Mouse (Mus musculus): ENCODE results near the gene Atrnl1. TPM values are rescaled to one million over a fixed set of nuclear protein-coding genes. Genes with fewer than 3 reads are reported as not detected.

Gene Atrnl1
- polyA plus RNA-seq, 1 experiment from 2014 or later, result 8.9 TPM

DNA sequence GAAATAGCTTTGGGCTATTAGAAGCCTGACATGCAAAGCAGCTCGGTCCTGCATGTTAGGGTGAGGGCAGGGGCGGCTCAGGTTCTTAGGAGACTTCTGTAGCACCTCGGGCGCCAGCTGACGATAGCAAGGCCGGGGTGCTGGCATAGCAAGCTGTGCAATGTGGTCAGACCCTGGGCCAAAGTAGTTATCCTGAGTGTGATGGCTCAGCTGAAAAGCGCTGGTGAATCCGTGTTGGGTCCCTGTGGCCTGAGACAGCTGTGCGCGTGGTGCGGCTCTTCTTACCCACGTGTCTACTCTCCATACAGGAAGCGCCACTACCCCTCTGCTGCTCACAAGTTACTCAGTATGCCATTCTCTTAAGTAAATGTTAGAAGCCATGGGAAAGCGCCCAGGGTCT is 331.4 kb downstream of the Atrnl1 start:
- no peak overlapping the region for H3K4me2 ChIP-seq (replicated peaks; ENCODE audit: low read depth, low read length)
- no peaks in the 10 kb centered on the region for H3K27me3 ChIP-seq (ENCODE audit: insufficient read depth, low read length)
- no peak for ATAC-seq (ENCODE audit: low FRiP score, low TSS enrichment)
- H3K4me1 ChIP-seq (ENCODE audit: insufficient read depth, low read length), result no peaks in the 10 kb centered on the region
- H3K36me3 ChIP-seq (ENCODE audit: insufficient read depth, low read length), result 0 out of 2 replicates have a peak, but pooled peaks cover 4% of the 10 kb centered on the region
- H3K27ac ChIP-seq (ENCODE audit: low read length), result no peak overlapping the region
- 92% methylated on average over 14 of the region's 14 CpGs for WGBS
- H3K4me3 ChIP-seq (ENCODE audit: low read length), result no peak overlapping the region
- peaks cover under 1% of the 10 kb centered on the region; the same call in 1 of the 2 replicates for H3K9me3 ChIP-seq (ENCODE audit: low read length)
- no peak overlapping the region for H3K9ac ChIP-seq (replicated peaks; ENCODE audit: low read length)

DNA sequence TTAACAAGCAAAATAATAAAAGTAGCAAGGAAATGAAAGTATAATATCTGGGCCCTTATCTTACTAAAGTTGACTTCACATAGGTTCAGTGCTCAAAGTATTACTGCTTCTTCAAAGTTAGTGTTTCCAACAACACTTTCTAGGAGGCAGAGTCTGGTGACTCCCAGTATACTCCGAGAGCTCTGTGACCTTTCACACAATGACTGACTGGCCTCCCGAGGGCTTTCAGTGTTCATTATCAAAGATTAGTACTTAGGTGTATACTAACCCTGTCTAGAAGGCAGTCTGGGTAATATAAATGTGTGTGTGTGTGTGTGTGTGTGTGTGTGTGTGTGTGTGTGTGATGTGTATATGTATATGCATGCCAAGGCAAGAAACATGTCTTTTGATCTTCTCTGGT is 332.5 kb downstream of the Atrnl1 start:
- Histone ChIP-seq H3K9me3 (ENCODE audit: low read length) (peaks cover 3% of the 10 kb centered on the region; the same call in 1 of the 2 replicates), H3K36me3 (ENCODE audit: insufficient read depth, low read length) (0 out of 2 replicates have a peak, but pooled peaks cover 6% of the 10 kb centered on the region), H3K4me3 (ENCODE audit: low read length) (no peak overlapping the region), H3K27ac (ENCODE audit: low read length) (no peak overlapping the region), H3K9ac (replicated peaks; ENCODE audit: low read length) (no peak overlapping the region), H3K4me2 (replicated peaks; ENCODE audit: low read depth, low read length) (no peak overlapping the region), H3K27me3 (ENCODE audit: insufficient read depth, low read length) (no peaks in the 10 kb centered on the region), H3K4me1 (ENCODE audit: insufficient read depth, low read length) (no peaks in the 10 kb centered on the region)
- ATAC-seq (ENCODE audit: low FRiP score, low TSS enrichment), result no peak
- WGBS, result 58% methylated on average over 2 of the region's 2 CpGs

- no peak for ATAC-seq (ENCODE audit: low FRiP score, low TSS enrichment)
- Histone ChIP-seq H3K9me3 (ENCODE audit: low read length) (peaks cover 3% of the 10 kb centered on the region; the same call in 1 of the 2 replicates), H3K4me2 (replicated peaks; ENCODE audit: low read depth, low read length) (no peak overlapping the region), H3K36me3 (ENCODE audit: insufficient read depth, low read length) (0 out of 2 replicates have a peak, but pooled peaks cover 4% of the 10 kb centered on the region), H3K27ac (ENCODE audit: low read length) (no peak overlapping the region), H3K4me3 (ENCODE audit: low read length) (no peak overlapping the region), H3K4me1 (ENCODE audit: insufficient read depth, low read length) (no peaks in the 10 kb centered on the region), H3K27me3 (ENCODE audit: insufficient read depth, low read length) (no peaks in the 10 kb centered on the region), H3K9ac (replicated peaks; ENCODE audit: low read length) (no peak overlapping the region)
- WGBS, result 85% methylated on average over 6 of the region's 6 CpGs
These were observed 333.8 kb downstream of the Atrnl1 start for GRCm38 (mm10) chr19:57944680-57945079.

DNA sequence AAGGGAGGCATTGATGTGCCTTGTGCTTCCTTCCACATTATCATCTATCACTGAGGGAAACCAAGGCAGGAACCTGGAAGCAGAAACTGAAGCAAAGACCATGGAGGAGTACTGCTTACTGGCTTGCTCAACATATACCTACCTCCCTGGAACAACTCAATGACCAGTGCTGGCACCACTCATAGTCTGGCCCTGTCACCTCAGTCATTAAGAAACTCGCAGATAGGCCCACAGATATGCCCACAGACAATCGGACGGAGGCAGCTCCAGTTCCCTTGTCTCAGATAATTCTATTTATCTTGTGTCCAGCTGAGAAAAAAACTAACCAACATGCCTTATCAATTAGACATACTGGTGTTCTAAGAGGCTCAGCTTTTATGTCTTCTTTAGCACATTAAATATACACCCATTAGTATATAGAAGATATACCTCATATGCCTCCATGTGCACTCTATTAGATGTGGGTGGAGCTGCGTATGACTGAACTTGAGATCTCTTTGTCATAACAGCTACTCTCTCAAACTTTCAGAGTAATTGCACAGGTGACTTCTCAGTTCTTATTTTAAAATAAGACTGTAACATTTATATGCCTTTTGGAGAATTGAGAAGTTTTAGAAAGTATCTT is 334.9 kb downstream of the Atrnl1 start:
- ATAC-seq (ENCODE audit: low FRiP score, low TSS enrichment), result no peak
- Histone ChIP-seq H3K36me3 (ENCODE audit: insufficient read depth, low read length) (0 out of 2 replicates have a peak, but pooled peaks cover 4% of the 10 kb centered on the region), H3K27ac (ENCODE audit: low read length) (no peak overlapping the region), H3K9ac (replicated peaks; ENCODE audit: low read length) (no peak overlapping the region), H3K27me3 (ENCODE audit: insufficient read depth, low read length) (no peaks in the 10 kb centered on the region), H3K4me1 (ENCODE audit: insufficient read depth, low read length) (no peaks in the 10 kb centered on the region), H3K9me3 (ENCODE audit: low read length) (peaks cover 3% of the 10 kb centered on the region; the same call in 1 of the 2 replicates), H3K4me2 (replicated peaks; ENCODE audit: low read depth, low read length) (no peak overlapping the region), H3K4me3 (ENCODE audit: low read length) (no peak overlapping the region)
- WGBS, result 95% methylated on average over 4 of the region's 4 CpGs

DNA sequence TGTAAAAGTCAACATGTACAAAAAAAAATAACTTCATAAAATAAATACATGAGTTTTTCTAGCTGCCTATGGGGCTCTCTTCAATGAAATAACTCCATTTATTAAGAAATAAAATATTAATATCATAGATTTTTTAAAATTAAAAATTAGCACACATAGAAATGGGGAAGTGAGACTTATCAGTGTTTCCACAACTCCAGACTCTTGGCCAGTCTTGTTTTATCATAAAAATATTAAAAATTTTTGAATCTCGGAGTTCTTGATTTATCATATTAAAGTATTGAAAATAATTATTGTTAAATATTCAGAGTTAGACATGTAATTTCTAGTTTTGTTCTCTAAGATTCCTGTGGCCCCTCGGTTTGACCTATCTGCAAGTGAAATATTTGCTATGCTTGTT is 337.7 kb downstream of the Atrnl1 start:
- Histone ChIP-seq H3K27ac (ENCODE audit: low read length) (no peak overlapping the region), H3K4me3 (ENCODE audit: low read length) (no peak overlapping the region), H3K27me3 (ENCODE audit: insufficient read depth, low read length) (no peaks in the 10 kb centered on the region), H3K36me3 (ENCODE audit: insufficient read depth, low read length) (0 out of 2 replicates have a peak, but pooled peaks cover 4% of the 10 kb centered on the region), H3K9ac (replicated peaks; ENCODE audit: low read length) (no peak overlapping the region), H3K4me1 (ENCODE audit: insufficient read depth, low read length) (no peaks in the 10 kb centered on the region), H3K4me2 (replicated peaks; ENCODE audit: low read depth, low read length) (no peak overlapping the region), H3K9me3 (ENCODE audit: low read length) (peaks cover 3% of the 10 kb centered on the region; the same call in 1 of the 2 replicates)
- WGBS, result 91% methylated on average over 2 of the region's 2 CpGs
- no peak for ATAC-seq (ENCODE audit: low FRiP score, low TSS enrichment)

GRCm38 (mm10) chr19:57949260-57949917 is 338.6 kb downstream of the Atrnl1 start:
- Histone ChIP-seq H3K27me3 (ENCODE audit: insufficient read depth, low read length) (no peaks in the 10 kb centered on the region), H3K4me3 (ENCODE audit: low read length) (no peak overlapping the region), H3K9me3 (ENCODE audit: low read length) (peaks cover 3% of the 10 kb centered on the region; the same call in 1 of the 2 replicates), H3K4me1 (ENCODE audit: insufficient read depth, low read length) (no peaks in the 10 kb centered on the region), H3K36me3 (ENCODE audit: insufficient read depth, low read length) (0 out of 2 replicates have a peak, but pooled peaks cover 4% of the 10 kb centered on the region), H3K4me2 (replicated peaks; ENCODE audit: low read depth, low read length) (no peak overlapping the region), H3K9ac (replicated peaks; ENCODE audit: low read length) (no peak overlapping the region), H3K27ac (ENCODE audit: low read length) (no peak overlapping the region)
- ATAC-seq (ENCODE audit: low FRiP score, low TSS enrichment), result no peak
- WGBS, result 69% methylated on average over 13 of the region's 13 CpGs

GRCm38 (mm10) chr19:57954131-57954530 is 343.3 kb downstream of the Atrnl1 start:
- Histone ChIP-seq H3K27ac (ENCODE audit: low read length) (no peak overlapping the region), H3K4me3 (ENCODE audit: low read length) (no peak overlapping the region), H3K9ac (replicated peaks; ENCODE audit: low read length) (no peak overlapping the region), H3K9me3 (ENCODE audit: low read length) (no peaks in the 10 kb centered on the region), H3K4me1 (ENCODE audit: insufficient read depth, low read length) (no peaks in the 10 kb centered on the region), H3K27me3 (ENCODE audit: insufficient read depth, low read length) (no peaks in the 10 kb centered on the region), H3K4me2 (replicated peaks; ENCODE audit: low read depth, low read length) (no peak overlapping the region), H3K36me3 (ENCODE audit: insufficient read depth, low read length) (no peaks in the 10 kb centered on the region)
- 95% methylated on average over 3 of the region's 3 CpGs for WGBS
- ATAC-seq (ENCODE audit: low FRiP score, low TSS enrichment), result no peak

GRCm38 (mm10) chr19:57956459-57956858 is 345.6 kb downstream of the Atrnl1 start:
- H3K9me3 ChIP-seq (ENCODE audit: low read length), result no peaks in the 10 kb centered on the region

GRCm38 (mm10) chr19:57957363-57957762 is 346.5 kb downstream of the Atrnl1 start:
- no peaks in the 10 kb centered on the region for H3K27me3 ChIP-seq (ENCODE audit: insufficient read depth, low read length)
- H3K4me3 ChIP-seq (ENCODE audit: low read length), result no peak overlapping the region
- no peak overlapping the region for H3K9ac ChIP-seq (replicated peaks; ENCODE audit: low read length)
- no peak for ATAC-seq (ENCODE audit: low FRiP score, low TSS enrichment)
- no peaks in the 10 kb centered on the region for H3K36me3 ChIP-seq (ENCODE audit: insufficient read depth, low read length)
- H3K4me2 ChIP-seq (replicated peaks; ENCODE audit: low read depth, low read length), result no peak overlapping the region
- no peaks in the 10 kb centered on the region for H3K4me1 ChIP-seq (ENCODE audit: insufficient read depth, low read length)
- H3K27ac ChIP-seq (ENCODE audit: low read length), result no peak overlapping the region
- no peaks in the 10 kb centered on the region for H3K9me3 ChIP-seq (ENCODE audit: low read length)
- 94% methylated on average over 3 of the region's 3 CpGs for whole genome bisulfite sequencing

More at GRCm38 (mm10) chr19:57956459-57956858, 345.6 kb downstream of the Atrnl1 start:
- Histone ChIP-seq H3K4me3 (ENCODE audit: low read length) (no peak overlapping the region), H3K4me1 (ENCODE audit: insufficient read depth, low read length) (no peaks in the 10 kb centered on the region), H3K27ac (ENCODE audit: low read length) (no peak overlapping the region), H3K4me2 (replicated peaks; ENCODE audit: low read depth, low read length) (no peak overlapping the region), H3K36me3 (ENCODE audit: insufficient read depth, low read length) (no peaks in the 10 kb centered on the region), H3K27me3 (ENCODE audit: insufficient read depth, low read length) (no peaks in the 10 kb centered on the region), H3K9ac (replicated peaks; ENCODE audit: low read length) (no peak overlapping the region)
- no peak for ATAC-seq (ENCODE audit: low FRiP score, low TSS enrichment)
- 82% methylated on average over 3 of the region's 3 CpGs for WGBS

- ATAC-seq (ENCODE audit: low FRiP score, low TSS enrichment), result no peak
- no peaks in the 10 kb centered on the region for H3K9me3 ChIP-seq (ENCODE audit: low read length)
- no peaks in the 10 kb centered on the region for H3K27me3 ChIP-seq (ENCODE audit: insufficient read depth, low read length)
- no peak overlapping the region for H3K9ac ChIP-seq (replicated peaks; ENCODE audit: low read length)
- no peaks in the 10 kb centered on the region for H3K4me1 ChIP-seq (ENCODE audit: insufficient read depth, low read length)
- H3K4me2 ChIP-seq (replicated peaks; ENCODE audit: low read depth, low read length), result no peak overlapping the region
- no peak overlapping the region for H3K4me3 ChIP-seq (ENCODE audit: low read length)
- H3K27ac ChIP-seq (ENCODE audit: low read length), result no peak overlapping the region
- no peaks in the 10 kb centered on the region for H3K36me3 ChIP-seq (ENCODE audit: insufficient read depth, low read length)
These were observed 347.3 kb downstream of the Atrnl1 start for GRCm38 (mm10) chr19:57958154-57958553.

Measured in kidney, embryonic 16.5 days (tissue).